Mouse (Mus musculus) G1E (cell line): ENCODE results near the gene Grhl1.

Experiments used
- CTCF ChIP-seq: IDR thresholded peaks from 2 replicates; pipeline ENCODE4 v1.5.1; 2012; ENCODE audit warnings: low read depth, low read length, inconsistent platforms, mixed read lengths
- GATA1 ChIP-seq: IDR thresholded peaks from 2 replicates; pipeline ENCODE4 v1.6.1; 2012; ENCODE audit warnings: borderline replicate concordance, low read length, inconsistent platforms, mixed read lengths
- GATA2 ChIP-seq: IDR thresholded peaks from 2 replicates; pipeline ENCODE4 v1.6.1; 2012; ENCODE audit warnings: low read depth, low read length, inconsistent platforms, borderline replicate concordance
- POLR2AphosphoS5 ChIP-seq: IDR thresholded peaks from 2 replicates; pipeline ENCODE4 v1.6.1; 2012; ENCODE audit warnings: low read depth, low read length, inconsistent platforms; ENCODE audit not compliant: insufficient replicate concordance
- TAL1 ChIP-seq: conservative IDR thresholded peaks from 2 replicates; pipeline ENCODE4 v1.6.1; 2012; ENCODE audit warnings: low read depth, low read length, inconsistent platforms, mixed read lengths

DNA sequence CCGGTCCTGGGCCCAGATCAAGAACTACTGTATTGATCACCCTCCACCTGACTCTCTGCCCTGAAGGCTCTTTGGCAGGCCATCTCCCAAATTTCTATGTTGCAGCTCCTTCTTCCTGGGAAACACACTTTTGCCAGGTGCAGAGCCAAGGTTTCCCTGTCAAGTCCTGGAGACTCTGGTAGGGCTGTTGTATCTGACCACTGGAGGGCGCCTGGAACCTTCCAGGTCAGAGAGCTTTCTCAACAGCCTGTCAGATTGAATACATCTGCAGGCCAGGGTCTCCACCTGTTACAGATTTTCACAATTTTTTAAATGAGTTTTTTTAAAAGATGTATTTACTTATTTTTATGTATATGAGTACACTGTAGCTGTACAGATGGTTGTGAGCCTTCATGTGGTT lies 31.2 kb downstream of the Grhl1 start:
- peak; percentile 37 for TF ChIP-seq CTCF
- TF ChIP-seq GATA1 = no peak
- TF ChIP-seq TAL1 = no peak
- no peak for TF ChIP-seq POLR2AphosphoS5
- no peak for TF ChIP-seq GATA2
